Mouse (Mus musculus) urinary bladder, postnatal 4 days (tissue): ENCODE measurements around the gene Ccdc148.

ENCODE experiments used
- DNase-seq, 2 experiments: peaks; one replicate each; pipeline ENCODE4 v3.0.0; 2021 to 2022; ENCODE audit warnings: low spot score in 2 of 2

Gene Ccdc148

GRCm38 (mm10) chr2:58912339-58912738, 248.1 kb downstream of the Ccdc148 start:
- DNase-seq: no peak

- DNase-seq: no peak
Measured at GRCm38 (mm10) chr2:58906814-58907516, 253.5 kb downstream of the Ccdc148 start.

GRCm38 (mm10) chr2:58905057-58905456, 255.4 kb downstream of the Ccdc148 start:
- DNase-seq: no peak

- DNase-seq: no peak
Measured at GRCm38 (mm10) chr2:58879876-58880275, 280.6 kb downstream of the Ccdc148 start.

GRCm38 (mm10) chr2:58859134-58859533, 301.3 kb downstream of the Ccdc148 start, which contains the start of gene Gm11099:
TSS of gene Gm11099 (plus strand) at chr2:58859434.
- DNase-seq: no peak

- DNase-seq: no peak
Measured at GRCm38 (mm10) chr2:58844499-58844898, 316.0 kb downstream of the Ccdc148 start.

GRCm38 (mm10) chr2:58842443-58842842, 318.0 kb downstream of the Ccdc148 start:
- no peak for DNase-seq

- DNase-seq: no peak
Measured at GRCm38 (mm10) chr2:58841021-58841420, 319.5 kb downstream of the Ccdc148 start.

- DNase-seq: no peak
Measured at GRCm38 (mm10) chr2:58832253-58832980, 328.1 kb downstream of the Ccdc148 start.

- no peak for DNase-seq
Measured at GRCm38 (mm10) chr2:58829981-58830742, 330.3 kb downstream of the Ccdc148 start.

- no peak for DNase-seq
Measured at GRCm38 (mm10) chr2:58828910-58829600, 331.4 kb downstream of the Ccdc148 start.

- DNase-seq: no peak
Measured at GRCm38 (mm10) chr2:58812941-58813340, 347.5 kb downstream of the Ccdc148 start.

- DNase-seq: no peak
Measured at GRCm38 (mm10) chr2:58799623-58800022, 360.9 kb downstream of the Ccdc148 start.

GRCm38 (mm10) chr2:58799126-58799525, 361.4 kb downstream of the Ccdc148 start:
- DNase-seq: no peak

GRCm38 (mm10) chr2:58797506-58797905, 363.0 kb downstream of the Ccdc148 start:
- no peak for DNase-seq

- no peak for DNase-seq
Measured at GRCm38 (mm10) chr2:58795432-58795831, 365.1 kb downstream of the Ccdc148 start.

- DNase-seq: no peak
Measured at GRCm38 (mm10) chr2:58794489-58794888, 366.0 kb downstream of the Ccdc148 start.

- no peak for DNase-seq
Measured at GRCm38 (mm10) chr2:58790361-58790760, 370.1 kb downstream of the Ccdc148 start.

- DNase-seq: no peak
Measured at GRCm38 (mm10) chr2:58789934-58790333, 370.5 kb downstream of the Ccdc148 start.

GRCm38 (mm10) chr2:58787360-58787759, 373.1 kb downstream of the Ccdc148 start:
- no peak for DNase-seq

- DNase-seq: no peak
Measured at GRCm38 (mm10) chr2:58786681-58787080, 373.8 kb downstream of the Ccdc148 start.

GRCm38 (mm10) chr2:58786177-58786576, 374.3 kb downstream of the Ccdc148 start:
- DNase-seq: no peak
